Mouse (Mus musculus) mouse embryonic stem cell (cell line): ENCODE measurements at regions not wholly inside any gene's neighbourhood (a gene's known extent, or its start where the extent isn't known, plus 50 kb on each side); places are given as distances from the start of the nearest gene placed in this dataset.

Experiments used
- in situ Hi-C, 2 experiments: fragments of 300-500 bp; cut with MboI; formaldehyde crosslinking; loops; 1 replicate in 1 of 2; 3 replicates in 1 of 2; pipeline ENCODE4 v1.14.3; 2019 to 2020; ENCODE audit warnings: low sequenced_read_pairs in 2 of 2, low pct_unique_long_range_greater_than_20kb in 1 of 2, mixed read lengths in 1 of 2; ENCODE audit not compliant: unreplicated experiment in 1 of 2

GRCm38 (mm10) chr9:43924795-43925194 lies 118.4 kb upstream of the Thy1 start:
- in situ Hi-C loops = no loop called here

GRCm38 (mm10) chr9:43929312-43930036 lies 113.7 kb upstream of the Thy1 start:
- in situ Hi-C loops = no loop called here

- in situ Hi-C loops = no loop called here
Measured at GRCm38 (mm10) chr9:43930037-43930404, 113.2 kb upstream of the Thy1 start.

GRCm38 (mm10) chr9:43930476-43930875 lies 112.7 kb upstream of the Thy1 start:
- in situ Hi-C loops = no loop called here

- in situ Hi-C loops = no loop called here
Measured at GRCm38 (mm10) chr9:43934012-43934690, 109.0 kb upstream of the Thy1 start.

- in situ Hi-C loops = no loop called here
Measured at GRCm38 (mm10) chr9:43934691-43935064, 108.5 kb upstream of the Thy1 start.

GRCm38 (mm10) chr9:43939336-43939735 lies 103.8 kb upstream of the Thy1 start:
- in situ Hi-C loops = no loop called here

GRCm38 (mm10) chr9:43942147-43942546 lies 101.0 kb upstream of the Thy1 start:
- in situ Hi-C loops = no loop called here

GRCm38 (mm10) chr9:43943522-43943921 lies 99.7 kb upstream of the Thy1 start:
- in situ Hi-C loops = no loop called here

GRCm38 (mm10) chr9:43944816-43945741 lies 98.1 kb upstream of the Thy1 start:
- in situ Hi-C loops = no loop called here

- in situ Hi-C loops = no loop called here
Measured at GRCm38 (mm10) chr9:43945997-43946649, 97.1 kb upstream of the Thy1 start.

- in situ Hi-C loops = no loop called here
Measured at GRCm38 (mm10) chr9:43947089-43947488, 96.1 kb upstream of the Thy1 start.

GRCm38 (mm10) chr9:43947490-43948150 lies 95.6 kb upstream of the Thy1 start:
- in situ Hi-C loops = no loop called here

GRCm38 (mm10) chr9:43953128-43953527 lies 90.1 kb upstream of the Thy1 start:
- in situ Hi-C loops = no loop called here

- in situ Hi-C loops = no loop called here
Measured at GRCm38 (mm10) chr9:43959541-43959940, 83.6 kb upstream of the Thy1 start.

GRCm38 (mm10) chr9:43961431-43961830 lies 81.8 kb upstream of the Thy1 start:
- in situ Hi-C loops = no loop called here

- in situ Hi-C loops = no loop called here
Measured at GRCm38 (mm10) chr9:43965171-43965570, 78.0 kb upstream of the Thy1 start.

GRCm38 (mm10) chr9:43965811-43966210 lies 77.4 kb upstream of the Thy1 start:
- in situ Hi-C loops = no loop called here
